Mouse (Mus musculus): ENCODE measurements around the gene Cul9.
A peak's percentile ranks its signal among the peaks of the same experiment; 100 is the strongest.

Gene Cul9

DNA sequence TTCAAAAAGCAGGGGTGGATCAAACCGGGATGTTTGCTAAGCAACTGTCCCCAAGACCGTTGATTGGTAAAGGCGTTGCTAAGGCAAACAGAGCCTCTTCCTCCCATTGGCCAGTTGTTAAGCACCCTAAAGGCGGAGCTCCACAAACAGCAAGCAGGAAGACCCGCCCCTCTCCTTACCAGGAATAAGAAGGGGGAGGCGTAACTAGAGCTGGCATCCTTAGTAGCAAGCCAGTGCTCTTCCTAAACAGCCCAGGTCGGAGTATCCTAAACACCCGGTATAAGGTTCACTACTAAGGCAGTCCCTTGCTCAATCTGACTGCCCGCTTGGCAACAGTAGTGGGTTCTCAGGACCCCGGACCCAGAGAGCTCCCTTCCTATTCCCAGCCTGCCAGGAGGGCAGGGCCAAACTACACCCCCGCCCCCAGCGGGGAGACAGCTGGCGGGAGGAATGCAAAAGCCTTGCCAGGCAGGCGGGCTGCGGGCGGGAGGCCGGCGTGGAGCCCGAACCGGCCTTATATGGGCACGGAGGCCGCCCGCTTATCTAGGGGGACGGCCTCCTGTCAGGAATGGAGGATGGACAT, 6.7 kb upstream of the Cul9 start:
- DNase-seq, result peak; percentile 88

DNA sequence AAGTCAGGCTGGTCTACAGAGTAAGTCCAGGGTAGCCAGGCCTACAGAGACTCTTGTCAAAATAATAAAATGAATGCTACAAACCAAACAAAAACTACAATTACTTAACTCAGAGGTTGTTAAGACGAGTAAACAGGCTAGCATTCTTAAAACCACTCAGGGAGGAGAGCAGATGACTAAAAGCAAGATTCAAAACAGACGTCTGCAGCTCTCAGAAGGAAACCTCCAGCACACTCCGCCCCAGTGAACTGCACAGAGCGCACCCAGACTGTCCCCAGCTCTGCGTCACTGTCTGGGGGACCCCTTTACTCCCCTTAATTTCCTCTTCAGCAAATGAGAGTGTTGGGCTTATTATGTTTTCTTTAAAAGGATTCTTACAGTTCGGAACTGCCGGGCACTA, 6.0 kb upstream of the Cul9 start:
- no peak for DNase-seq

DNA sequence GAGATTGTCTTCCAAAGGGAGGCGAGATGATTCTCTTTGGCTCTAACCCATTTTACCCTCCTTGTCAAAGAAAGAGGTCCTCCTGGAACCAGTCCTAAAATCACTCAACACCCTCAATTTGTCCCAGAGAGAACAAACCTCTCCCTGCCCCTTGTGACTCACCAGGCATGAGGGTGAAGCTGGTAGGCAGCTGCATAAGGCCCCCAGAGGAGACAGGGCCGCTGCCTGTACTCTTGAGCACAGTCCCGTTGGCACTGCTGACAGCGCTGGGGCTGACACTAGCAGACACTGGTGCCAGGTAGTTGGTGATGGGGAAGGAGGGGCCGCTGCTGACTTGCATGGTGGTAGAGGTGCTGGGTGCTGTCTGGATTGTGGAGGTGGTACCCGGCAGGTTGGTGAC, 5.2 kb upstream of the Cul9 start:
- DNase-seq, result no peak

DNA sequence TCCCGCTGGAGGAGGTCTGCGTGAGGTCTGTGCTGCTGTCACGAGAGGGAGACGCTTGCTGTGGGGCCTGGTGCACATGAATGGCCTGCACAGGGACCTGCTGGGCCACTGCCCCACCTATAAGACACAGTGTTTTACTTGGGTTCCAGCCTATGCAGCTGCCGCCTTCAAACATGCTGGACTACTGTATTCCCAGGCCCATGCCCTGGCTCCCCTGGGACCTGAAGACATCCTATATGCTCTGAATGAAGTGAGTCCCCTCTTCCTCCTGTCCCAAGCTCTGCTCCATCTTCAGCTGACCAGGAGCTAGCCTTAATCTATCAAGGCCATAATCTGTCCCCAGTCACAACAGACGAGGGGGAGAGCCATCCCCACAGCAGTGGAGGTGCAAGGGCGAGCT, 4.7 kb upstream of the Cul9 start:
- no peak for DNase-seq

DNA sequence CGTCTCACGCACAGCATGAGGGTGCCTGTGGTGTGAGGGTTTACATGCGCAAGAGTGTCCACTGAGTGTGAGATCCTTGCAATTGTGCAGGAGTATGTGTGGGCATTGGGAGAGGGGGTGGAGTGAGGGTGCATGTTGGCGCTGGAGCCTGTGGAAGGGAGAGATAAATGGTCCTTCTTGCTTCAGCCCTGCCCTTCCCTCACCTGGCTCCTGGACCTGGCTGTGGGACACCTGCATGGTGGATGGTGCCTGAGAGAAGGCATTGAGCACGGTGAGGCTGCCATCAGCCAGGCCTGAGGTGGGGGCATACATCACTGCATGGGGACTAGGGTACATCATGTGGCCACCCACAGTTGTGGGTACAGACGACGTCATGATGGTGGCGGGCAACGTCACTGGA, 3.5 kb upstream of the Cul9 start:
- no peak for DNase-seq

DNA sequence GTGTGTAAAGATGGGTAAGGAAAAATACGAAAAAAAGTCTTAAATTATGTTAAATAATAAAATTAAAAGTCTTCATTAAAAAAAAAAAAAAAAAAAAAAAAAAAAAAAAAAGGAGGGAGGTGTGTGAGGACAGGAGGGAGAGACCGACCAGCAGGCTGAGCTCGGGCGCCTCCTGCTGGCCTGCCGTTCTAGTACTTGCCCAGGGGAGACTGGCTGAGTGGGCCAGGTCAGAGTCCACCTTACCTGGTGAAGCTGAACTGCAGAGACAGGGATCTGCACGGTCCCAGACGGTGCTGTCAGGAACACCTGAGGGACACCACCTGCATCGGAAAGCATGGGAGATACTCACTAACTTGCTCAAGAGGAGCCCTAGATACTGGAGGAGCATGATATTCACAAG, 3.0 kb upstream of the Cul9 start:
- DNase-seq, result peak; percentile 65 to 84

DNA sequence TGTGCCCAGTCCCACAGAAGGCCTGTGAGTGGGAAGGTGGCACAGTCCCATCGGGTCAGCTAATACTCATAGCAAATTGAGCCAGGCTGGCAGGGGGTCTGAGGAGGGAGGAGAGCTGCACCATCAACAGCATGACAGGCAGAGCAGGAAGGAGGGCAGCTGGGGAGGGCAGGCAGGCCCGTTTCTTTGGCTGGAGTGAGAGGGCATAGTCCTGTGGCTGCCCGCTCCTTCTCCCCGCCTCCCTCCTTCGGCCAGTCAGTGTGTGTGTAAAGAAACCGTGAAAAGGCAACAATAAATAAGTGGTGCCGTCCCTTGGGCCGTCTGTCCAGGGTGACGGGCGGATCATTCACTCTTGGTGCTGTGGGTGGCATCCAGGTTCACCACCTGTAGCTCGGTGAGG, 2.6 kb upstream of the Cul9 start:
- DNase-seq, result peak in 1 of 2 experiments; percentile 27

DNA sequence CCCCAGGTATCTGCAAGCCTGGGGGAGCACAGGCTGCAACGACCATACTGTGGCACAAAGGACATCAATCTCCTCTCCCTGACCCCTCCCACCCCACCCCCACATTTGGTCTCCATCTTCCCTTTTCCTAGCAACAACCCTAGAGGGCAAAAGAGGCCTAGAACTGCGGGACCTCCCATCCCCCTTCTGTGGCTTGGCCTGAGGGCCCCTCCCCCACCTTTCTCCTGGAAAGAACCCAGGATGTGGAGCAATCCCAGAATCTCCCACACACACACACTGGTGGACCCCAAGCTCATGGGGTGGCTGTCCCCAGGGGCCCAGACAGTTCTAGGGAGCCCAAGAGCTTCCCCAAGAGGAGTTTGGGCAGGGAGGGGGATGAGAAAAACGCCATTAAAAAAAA, 1.7 kb upstream of the Cul9 start:
- peak in 1 of 2 experiments; percentile 54 for DNase-seq

DNA sequence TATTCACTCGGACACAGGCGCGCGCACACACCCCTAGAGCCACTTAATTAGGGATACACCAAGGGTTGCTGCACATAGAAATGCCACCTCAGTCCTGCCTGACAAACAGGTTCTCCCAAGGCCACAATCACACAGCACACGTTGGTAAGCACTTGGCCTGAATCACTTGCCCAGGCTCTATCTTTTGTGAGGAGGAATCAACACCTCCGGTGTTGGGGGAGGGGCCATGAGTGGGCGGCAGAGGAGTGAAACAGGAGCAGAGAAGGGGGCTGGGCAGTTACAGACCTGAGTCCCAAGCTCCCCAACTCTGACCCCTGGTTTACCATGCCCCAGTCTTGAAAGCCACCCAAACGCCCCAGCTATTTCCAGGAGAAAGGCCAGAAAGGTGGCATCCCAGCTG, 807 bp upstream of the Cul9 start:
- peak in 1 of 2 experiments; percentile 39 for DNase-seq

DNA sequence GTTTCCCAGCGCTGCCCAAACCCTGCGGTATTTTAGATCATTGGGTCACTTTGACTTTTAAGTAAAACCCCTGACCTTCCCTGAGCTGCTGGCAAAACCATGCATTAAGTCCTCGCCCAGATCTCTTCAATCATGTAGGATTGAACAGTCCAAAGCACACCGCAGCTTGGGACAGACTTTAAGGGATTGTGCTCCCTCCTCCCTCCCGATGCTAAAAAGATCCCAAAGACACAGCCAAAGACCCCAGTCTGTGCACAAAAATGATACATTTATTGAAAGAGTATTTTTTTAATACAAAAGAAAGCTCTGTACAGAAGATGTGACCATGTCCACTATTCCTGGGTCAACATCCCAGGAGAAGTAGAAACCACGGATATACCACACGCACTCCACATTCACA, 403 bp upstream of the Cul9 start:
- no peak for DNase-seq

DNA sequence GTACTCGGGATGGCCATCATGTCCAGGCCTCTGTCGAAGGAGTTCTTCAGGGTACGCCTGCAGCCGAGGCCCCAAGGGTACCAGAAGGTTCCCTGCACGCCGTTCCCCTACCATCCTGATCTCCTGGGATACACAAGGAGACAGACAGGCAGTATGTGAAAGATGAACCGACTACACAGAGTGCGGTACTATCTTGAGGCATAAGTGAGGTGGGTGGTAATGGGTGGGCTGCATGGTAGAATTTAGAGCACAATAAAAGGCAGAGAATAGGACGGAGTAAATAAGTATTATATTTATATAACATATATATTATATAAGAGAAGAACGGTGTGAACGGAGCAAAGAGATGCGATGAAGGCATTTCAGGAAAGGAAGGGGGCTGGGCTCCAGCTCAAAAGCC, 2.5 kb downstream of the Cul9 start:
- DNase-seq, result no peak

DNA sequence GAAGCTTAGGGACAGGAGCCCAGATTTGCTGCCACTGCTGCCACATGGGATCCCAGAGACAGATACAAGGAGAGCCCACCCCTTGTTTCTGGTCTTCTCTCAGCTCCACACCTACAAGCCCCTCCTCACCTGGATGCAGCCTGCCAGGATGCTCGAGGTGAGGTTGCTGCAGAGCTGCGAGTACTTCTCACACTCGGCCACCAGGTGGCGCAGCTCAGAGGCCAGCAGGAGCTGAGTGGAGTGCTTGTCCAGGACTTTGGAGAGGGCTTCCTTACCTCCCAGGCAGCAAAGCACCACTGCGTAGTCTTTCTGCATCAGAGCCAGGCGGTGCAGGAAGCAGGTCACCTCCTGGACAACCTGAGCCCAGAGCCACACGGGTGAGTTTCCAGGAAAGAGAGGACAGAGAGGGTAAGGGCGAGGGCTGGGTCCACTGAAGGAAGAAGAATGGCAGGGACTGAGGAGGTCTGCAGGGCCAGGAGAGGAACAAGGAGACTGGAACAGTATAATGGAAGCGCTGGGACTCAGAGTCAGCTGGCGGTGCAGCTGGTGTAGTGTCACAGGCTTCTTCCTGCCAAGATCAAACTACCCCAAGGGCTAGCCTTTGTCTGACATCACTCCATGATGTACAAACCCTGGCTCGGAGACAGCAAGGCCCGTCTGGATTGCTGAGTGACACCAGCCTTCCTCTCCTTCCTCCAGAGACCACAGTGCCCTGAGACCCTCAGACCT, 20.4 kb downstream of the Cul9 start:
- DNase-seq, result peak; percentile 88 to 93

DNA sequence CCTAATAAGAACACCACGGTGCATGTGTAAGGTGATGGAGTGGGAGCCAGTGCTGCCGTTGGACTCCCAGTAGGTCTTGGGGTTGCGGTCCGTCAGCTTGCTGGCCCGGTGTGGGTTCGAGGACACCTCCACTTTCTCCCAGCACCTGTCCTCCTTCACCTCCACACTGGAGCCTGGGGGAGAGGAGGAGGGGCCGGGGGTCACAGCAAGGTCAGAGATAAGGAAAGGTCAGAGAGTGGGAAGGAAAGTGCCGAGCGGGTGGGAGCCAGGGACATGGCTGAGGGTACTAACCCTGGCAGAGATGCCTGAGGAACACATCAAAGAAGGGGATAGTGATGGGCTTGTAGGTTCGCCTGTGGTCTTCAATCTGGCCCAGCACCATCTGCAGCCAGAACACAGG, 21.1 kb downstream of the Cul9 start:
- DNase-seq, result no peak

DNA sequence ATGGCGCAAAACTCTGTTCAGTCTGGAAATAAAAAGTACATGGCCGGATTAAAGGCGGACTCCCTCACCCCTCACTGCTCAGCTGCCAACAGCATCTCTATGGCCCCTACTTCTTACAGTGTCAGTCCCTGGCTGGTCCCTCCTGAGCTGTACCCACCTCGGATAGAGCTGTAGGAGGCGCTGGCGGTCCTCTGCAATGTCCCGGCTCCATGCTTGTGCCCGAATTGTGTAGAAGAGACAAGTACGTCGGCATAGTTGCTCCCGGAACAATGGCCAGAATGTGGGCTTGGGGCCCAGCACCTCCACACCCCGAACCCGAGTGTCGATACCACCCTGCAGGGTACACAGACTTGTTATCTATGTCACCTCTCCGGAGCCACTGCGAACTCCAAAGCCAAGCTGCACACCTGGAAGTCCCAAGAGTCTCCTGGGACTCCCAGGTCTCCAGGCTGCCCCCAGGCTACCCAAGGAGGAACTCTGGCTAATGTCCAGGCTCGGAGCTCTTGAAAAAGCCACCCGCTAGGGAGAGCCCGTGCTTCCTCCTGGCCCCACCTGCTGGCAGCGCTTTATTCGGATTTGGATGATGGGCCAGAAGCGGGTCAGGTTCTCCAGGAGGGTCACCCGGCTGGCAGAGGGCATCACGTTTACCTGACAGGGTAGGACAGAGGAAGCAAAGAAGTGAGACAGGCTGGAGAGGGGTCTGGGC, 24.1 kb downstream of the Cul9 start:
- DNase-seq, result peak in 1 of 2 experiments; percentile 58

DNA sequence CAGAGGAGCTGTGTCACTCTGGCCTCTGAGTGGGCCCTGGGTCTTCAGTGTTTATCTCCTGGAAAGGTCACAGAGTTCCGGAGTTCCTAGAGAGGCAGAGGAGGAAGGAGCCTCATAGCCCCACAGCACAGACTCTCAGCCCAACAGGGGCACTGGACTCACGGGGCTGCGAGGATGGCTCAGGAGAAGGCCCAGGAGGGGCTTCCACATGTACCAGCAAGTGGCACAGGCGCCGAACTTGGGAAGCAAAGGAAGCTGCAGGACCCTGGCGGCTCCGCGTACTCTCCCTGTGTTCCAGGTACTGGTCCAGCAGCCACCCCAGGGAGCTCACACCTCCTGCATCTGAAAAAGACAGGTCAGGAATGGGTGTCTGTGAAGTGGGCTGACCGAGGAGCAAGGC, 25.0 kb downstream of the Cul9 start:
- DNase-seq, result no peak

DNA sequence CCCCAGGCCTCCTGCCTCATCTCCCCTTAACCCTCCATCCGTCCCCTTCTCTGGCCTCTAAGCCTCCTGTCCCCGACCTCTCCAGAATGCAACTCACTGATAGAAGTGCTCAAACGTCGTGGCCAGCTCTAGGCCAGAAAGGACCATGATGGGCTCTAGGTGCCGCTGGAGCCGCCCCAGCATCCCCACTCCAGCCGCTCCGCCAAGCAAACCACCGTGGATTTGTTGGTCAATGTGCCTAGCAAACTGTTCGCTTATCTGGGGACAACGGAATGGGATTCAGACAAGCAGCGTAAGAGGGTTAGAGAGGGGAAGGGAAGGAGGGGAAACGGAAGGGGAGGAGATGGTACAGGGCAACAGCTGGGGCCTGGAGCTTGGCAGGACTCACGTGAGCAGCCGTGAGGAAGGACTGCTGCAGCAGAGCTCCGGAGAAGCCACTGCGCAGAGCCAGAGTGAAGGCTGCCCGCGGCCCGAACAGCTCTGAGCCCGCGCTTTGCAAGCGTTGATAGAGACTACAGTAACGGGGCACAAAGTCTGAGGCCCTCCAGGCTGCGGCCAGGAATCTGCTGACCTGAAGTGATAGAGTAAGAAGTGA, 25.7 kb downstream of the Cul9 start:
- DNase-seq, result no peak

DNA sequence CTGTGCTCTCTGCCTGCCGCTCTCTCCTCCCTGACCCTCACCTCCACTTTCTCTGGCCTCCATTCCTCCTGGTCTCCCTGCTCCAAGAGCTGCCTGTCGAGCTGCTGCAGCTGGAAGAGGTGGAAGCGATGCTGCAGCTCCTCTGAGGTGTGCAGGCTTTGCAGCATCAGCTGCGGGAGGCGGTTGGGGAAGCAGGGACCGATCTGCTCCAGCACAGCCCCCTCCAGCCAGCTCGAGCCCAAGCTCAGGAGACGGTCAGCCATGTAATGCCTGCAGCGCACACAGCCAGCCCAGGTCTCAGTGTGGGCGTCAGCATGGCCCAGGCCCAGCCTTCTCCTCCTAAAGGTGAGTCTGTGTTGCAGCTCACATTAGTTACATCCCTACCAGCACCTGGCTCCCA, 26.2 kb downstream of the Cul9 start:
- no peak for DNase-seq

DNA sequence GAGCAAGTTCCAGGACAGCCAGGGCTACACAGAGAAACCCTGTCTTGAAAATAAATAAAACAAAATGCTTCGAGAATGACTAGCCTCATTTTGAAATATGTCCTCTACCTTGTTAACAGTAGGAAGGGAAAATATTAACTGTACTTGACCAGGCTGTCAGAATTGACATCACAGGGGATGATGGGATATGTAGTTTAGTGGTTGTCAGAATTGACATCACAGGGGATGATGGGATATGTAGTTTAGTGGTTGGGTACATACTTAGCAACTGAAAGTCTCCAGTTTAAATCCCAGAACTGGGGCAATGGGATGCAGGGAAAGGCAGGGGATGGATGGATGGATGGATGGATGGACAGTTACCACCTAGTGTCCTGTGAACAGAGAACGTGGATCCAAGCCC, 32.9 kb downstream of the Cul9 start:
- DNase-seq, result no peak

DNA sequence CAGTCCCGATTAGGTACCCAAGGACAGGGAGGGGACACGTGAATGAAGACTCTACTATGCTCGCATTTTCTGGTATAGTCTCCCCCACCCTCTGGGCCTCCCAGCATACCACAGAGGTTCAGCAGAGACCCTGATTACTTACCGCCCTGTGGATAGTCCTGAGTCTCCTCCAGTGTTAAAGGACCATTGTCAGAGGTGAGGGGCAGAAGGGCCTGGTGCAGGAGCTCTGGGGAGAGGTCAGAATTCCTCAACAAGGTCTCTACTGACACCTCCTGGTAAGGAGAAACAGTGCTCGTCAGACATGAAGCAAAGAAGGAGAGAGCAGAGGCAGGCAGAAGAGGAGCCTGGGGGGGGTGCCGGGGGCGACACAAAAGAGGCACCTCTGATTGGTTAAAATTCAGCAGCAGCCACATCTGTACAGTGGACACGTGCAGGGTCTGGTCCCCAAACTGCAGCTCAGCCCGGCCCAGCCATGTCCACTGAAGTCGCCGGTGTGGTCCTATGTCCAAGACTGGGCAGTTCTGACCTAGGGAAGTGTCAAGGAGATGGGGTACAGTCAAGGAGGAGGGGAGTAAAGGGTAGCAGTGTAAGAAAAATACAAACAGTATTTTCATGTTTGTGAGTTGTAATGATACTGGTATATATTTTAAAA, 35.0 kb downstream of the Cul9 start:
- peak in 1 of 2 experiments; percentile 48 for DNase-seq

DNA sequence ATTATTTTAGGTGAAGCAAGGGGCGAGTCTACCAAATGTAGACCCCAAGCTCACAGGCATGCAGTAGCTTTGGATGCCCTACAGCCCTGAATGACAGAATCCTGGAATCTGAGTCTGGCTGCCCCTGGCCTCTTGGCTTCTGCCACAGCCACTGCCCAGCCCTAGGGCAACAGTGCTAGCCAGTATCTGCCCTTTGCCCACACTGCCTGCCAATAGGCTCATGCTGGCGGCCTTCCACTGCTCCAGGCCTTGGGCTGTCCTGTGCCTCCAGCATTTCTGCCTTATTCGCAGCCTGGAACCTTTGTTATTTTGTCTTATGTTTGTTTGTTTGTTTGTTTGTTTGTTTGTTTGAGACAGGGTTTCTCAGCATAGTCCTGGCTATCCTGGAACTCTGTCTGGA, 40.6 kb downstream of the Cul9 start:
- DNase-seq, result peak in 1 of 2 experiments; percentile 31

DNA sequence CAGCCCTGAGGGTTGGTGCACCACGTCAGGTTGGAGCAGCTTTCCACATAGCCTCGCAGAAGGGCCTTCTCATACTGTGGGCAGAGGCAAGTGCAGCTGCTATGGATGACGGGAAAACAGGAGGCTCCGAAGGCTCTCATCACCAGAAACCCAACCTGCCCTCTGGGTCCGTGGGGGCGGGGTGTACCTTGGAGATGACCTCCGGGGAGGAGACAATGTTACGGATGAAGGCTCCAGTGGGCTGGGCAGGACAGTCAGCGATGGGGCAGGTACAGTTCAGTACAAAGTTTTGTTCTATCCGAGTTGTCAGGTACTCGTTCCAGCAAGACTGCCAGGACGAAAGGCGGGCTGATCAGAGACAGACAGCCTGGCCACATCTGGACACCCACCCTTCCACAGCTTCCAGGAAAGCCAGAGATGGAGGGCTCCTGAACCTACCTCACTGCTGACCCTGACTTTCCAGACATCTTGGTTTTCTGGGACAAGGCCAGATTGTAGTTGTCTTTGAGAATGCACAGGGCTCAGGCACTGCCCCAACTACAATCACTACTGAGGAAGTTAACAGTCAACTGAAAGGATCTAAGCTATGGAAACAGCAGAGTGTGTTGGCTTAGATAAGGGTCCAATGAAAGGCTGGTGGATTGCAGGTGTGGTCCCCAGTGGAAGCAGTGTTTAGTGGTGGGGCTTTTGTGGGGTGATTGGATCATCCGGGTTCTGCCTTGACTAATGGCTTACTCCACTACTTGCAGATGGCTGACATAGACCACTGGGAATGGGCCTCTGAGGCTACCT, 42.1 kb downstream of the Cul9 start:
- no peak for DNase-seq

DNA sequence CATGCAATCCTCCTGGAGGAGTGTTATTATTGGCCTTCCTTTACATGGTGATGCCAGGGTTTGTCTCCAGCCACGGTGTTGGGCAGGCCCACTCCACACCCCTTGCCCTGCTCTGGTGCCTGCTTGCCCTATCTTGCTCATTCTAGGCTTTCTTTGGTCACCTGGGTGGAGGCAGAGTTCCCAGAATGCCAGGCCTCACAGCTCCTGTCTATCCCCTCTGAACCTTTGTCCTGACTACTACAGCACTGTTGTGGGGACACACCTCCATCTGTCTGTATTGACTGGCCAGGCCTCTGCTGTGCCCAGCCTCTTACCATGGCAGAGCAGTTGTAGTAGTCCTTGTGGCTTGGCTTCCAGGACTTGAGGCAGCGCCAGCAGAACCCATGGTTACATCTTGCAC, 43.4 kb downstream of the Cul9 start:
- no peak for DNase-seq

DNA sequence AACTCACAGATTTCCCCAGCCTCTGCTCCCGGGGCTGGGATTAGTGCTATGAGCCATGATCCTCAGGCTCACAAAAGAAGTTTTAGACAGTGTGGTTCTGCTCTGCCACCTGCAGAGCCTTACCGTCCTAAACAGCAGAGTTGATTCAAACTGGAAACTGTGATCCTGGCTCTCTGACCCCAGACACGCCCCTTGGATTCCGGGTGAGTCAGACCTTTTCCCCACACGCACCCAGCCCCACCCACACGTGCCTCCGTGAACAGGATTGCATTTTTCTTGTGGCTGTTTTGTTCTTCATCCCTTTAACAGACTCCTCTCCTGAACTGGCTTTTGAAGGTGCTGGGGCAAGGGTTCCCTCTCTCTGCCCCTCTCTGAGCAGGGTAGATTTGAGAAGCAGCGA, 48.2 kb downstream of the Cul9 start:
- no peak for DNase-seq
